Mouse (Mus musculus): ENCODE measurements around the gene Gm17482.

DNA sequence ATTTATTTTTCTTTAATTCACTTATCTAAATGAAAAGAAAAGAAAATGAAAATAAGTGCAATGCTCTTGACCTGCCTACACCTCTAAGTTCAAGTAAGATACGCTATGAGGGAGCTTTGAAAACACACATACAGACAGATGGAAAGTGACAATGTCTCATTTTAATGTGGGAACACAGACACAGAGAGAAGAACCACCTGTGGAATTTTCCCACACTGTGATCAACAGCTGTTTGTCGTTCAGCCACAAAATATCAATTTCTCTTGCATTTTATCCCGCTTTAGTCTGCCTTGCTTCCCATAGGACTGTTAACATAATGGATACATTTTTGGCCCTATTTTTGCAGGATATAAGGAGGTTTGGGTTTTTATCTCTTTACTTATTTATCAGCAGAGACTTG, 16.3 kb upstream of the Gm17482 start:
- TF ChIP-seq CTCF (IDR thresholded peaks at IDR 0.05 in 2 of 3, conservative IDR thresholded peaks at IDR 0.05 in 1 of 3; ENCODE audit: control insufficient read depth in 1 of 3, insufficient read depth in 1 of 3, low read depth in 2 of 3, low read length in 3 of 3, poor library complexity in 1 of 3, severe bottlenecking in 1 of 3) (no peak), USF1 (IDR thresholded peaks at IDR 0.05; ENCODE audit: low read depth, low read length) (no peak), KAT2A (conservative IDR thresholded peaks at IDR 0.05; ENCODE audit: low read depth, low read length) (no peak), GATA1 (IDR thresholded peaks at IDR 0.05; ENCODE audit: low read depth, low read length) (no peak), POLR2A (IDR thresholded peaks at IDR 0.05; ENCODE audit: control insufficient read depth in 1 of 2, insufficient read depth in 1 of 2, low read depth in 1 of 2, low read length in 2 of 2, poor library complexity in 1 of 2) (no peak), EP300 (IDR thresholded peaks at IDR 0.05; ENCODE audit: low read depth in 1 of 2, low read length in 2 of 2) (no peak), ZMIZ1 (IDR thresholded peaks at IDR 0.05; ENCODE audit: low read depth, low read length) (no peak), POLR2AphosphoS2 (IDR thresholded peaks at IDR 0.05; ENCODE audit: low read length) (no peak), POLR2AphosphoS5 (IDR thresholded peaks at IDR 0.05; ENCODE audit: borderline replicate concordance, low read depth, low read length) (no peak), MYC (IDR thresholded peaks at IDR 0.05; ENCODE audit: low read depth, low read length) (no peak), GABPA (IDR thresholded peaks at IDR 0.05; ENCODE audit: low read depth, low read length) (no peak), ZNF384 (IDR thresholded peaks at IDR 0.05; ENCODE audit: low read depth, low read length) (no peak), ZC3H11A (IDR thresholded peaks at IDR 0.05; ENCODE audit: low read depth, low read length) (no peak), JUND (IDR thresholded peaks at IDR 0.05; ENCODE audit: low read depth, low read length) (no peak)
